Mouse (Mus musculus) ES-E14 (cell line): ENCODE results near the gene Sun2. TPM values are rescaled to one million over a fixed set of nuclear protein-coding genes. Genes with fewer than 3 reads are reported as not detected.

Experiments used
- DNase-seq: peaks from one replicate; pipeline ENCODE4 v3.0.0-alpha.2; 2013; ENCODE audit warnings: low read depth, low spot score
- H3K27ac ChIP-seq: 2 replicates; pipeline ENCODE4 v1.5.1; 2012; ENCODE audit warnings: low read depth, mild to moderate bottlenecking, low read length, moderate library complexity, mixed read lengths; ENCODE audit not compliant: poor library complexity, insufficient read depth, severe bottlenecking
- H3K36me3 ChIP-seq: 2 replicates; pipeline ENCODE4 v1.6.1; 2012; ENCODE audit warnings: mild to moderate bottlenecking, low read length, moderate library complexity, mixed read lengths; ENCODE audit not compliant: control insufficient read depth, poor library complexity, insufficient read depth, severe bottlenecking
- H3K4me1 ChIP-seq, 2 experiments: fragments of 150-350 bp in 1 of 2; sonication (generic) in 1 of 2; 2 replicates each; pipeline ENCODE4 v1.6.1; 2012; ENCODE audit warnings: low read length in 2 of 2, mild to moderate bottlenecking in 1 of 2, mixed read lengths in 1 of 2; ENCODE audit not compliant: control insufficient read depth in 2 of 2, insufficient read depth in 2 of 2, poor library complexity in 1 of 2
- H3K4me3 ChIP-seq, 2 experiments: fragments of 150-350 bp in 1 of 2; sonication (generic) in 1 of 2; 2 replicates each; pipeline ENCODE4 v1.5.1; 2012; ENCODE audit warnings: low read length in 2 of 2, low read depth in 1 of 2, mild to moderate bottlenecking in 1 of 2, mixed read lengths in 1 of 2; ENCODE audit not compliant: insufficient read depth in 1 of 2, poor library complexity in 1 of 2, severe bottlenecking in 1 of 2
- H3K9ac ChIP-seq: 2 replicates; pipeline ENCODE4 v1.6.1; 2012; ENCODE audit warnings: low read depth, mild to moderate bottlenecking, low read length, mixed read lengths; ENCODE audit not compliant: poor library complexity, insufficient read depth, severe bottlenecking
- H3K9me3 ChIP-seq: fragments of 150-350 bp; sonication (generic); 2 replicates; pipeline ENCODE4 v1.6.1; 2012; ENCODE audit warnings: low read depth, mild to moderate bottlenecking, low read length; ENCODE audit not compliant: control insufficient read depth, insufficient read depth
- CHD2 ChIP-seq: IDR thresholded peaks from 2 replicates; pipeline ENCODE4 v1.6.1; 2014; ENCODE audit warnings: mild to moderate bottlenecking, low read depth, low read length, inconsistent platforms
- HCFC1 ChIP-seq: IDR thresholded peaks from 2 replicates; pipeline ENCODE4 v1.6.1; 2012; ENCODE audit warnings: low read length, inconsistent platforms, borderline replicate concordance; ENCODE audit not compliant: insufficient read depth
- MAFK ChIP-seq: IDR thresholded peaks from 2 replicates; pipeline ENCODE4 v1.6.1; 2014; ENCODE audit warnings: mild to moderate bottlenecking, low read depth, low read length, inconsistent platforms; ENCODE audit not compliant: insufficient read depth
- ZC3H11A ChIP-seq: IDR thresholded peaks from 2 replicates; pipeline ENCODE4 v1.6.1; 2012; ENCODE audit warnings: low read depth, mild to moderate bottlenecking, inconsistent platforms, low read length, borderline replicate concordance
- ZNF384 ChIP-seq: IDR thresholded peaks from 2 replicates; pipeline ENCODE4 v1.6.1; 2012; ENCODE audit warnings: low read depth, low read length, inconsistent platforms
- in situ Hi-C, 2 experiments: fragments of 600-800 bp; cut with MboI; formaldehyde crosslinking; loops; one replicate each; pipeline ENCODE4 v1.15.1; 2025; ENCODE audit warnings: low sequenced_read_pairs in 2 of 2, inconsistent platforms in 1 of 2; ENCODE audit not compliant: unreplicated experiment in 2 of 2
- total RNA-seq: library from RNA; depleted of rRNA; stranded (reverse); fragments of 300-350 nt; gene quantifications from 2 replicates; pipeline ENCODE4 v1.2.3, GENCODE M21; 2012

Gene Sun2
- total RNA-seq, 1 experiment = 29.8 TPM

DNA sequence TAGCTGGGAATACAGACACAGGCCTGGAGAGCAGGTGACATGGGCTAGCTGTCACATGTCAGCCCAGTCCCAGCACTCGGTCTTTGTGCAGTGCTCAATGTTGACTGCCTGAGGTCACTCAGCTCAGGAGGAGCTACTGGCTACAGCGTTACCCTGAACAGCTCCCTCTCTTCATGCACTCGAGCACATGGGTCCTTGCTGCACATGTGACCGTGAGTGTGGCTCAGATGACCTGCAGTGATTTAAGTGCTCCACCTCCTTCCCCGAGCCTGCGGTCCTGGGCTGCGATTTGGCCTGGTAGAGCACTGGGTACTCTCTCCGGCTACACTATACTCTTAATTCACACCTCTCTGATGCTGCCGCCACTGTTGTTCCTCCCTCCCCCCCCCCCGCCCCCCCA is 23.8 kb upstream of the Sun2 start:
- in situ Hi-C loops = loop anchor here in 1 of 2 experiments (25.0 kb wide), 1 partner anchor 296 kb away; no protein-coding TSS in a partner anchor
- peaks cover 3 to 4% of the 10 kb centered on the region in 2 experiments; a peak in 2 of 4 replicates for H3K4me1 ChIP-seq
- TF ChIP-seq ZNF384 (no peak), CHD2 (no peak), HCFC1 (no peak), ZC3H11A (no peak), MAFK (no peak)
- H3K9ac ChIP-seq = no peak overlapping the region
- no peak for DNase-seq
- H3K9me3 ChIP-seq = no peaks in the 10 kb centered on the region
- H3K4me3 ChIP-seq = no peak overlapping the region
- no peak overlapping the region for H3K27ac ChIP-seq
- no peaks in the 10 kb centered on the region for H3K36me3 ChIP-seq

DNA sequence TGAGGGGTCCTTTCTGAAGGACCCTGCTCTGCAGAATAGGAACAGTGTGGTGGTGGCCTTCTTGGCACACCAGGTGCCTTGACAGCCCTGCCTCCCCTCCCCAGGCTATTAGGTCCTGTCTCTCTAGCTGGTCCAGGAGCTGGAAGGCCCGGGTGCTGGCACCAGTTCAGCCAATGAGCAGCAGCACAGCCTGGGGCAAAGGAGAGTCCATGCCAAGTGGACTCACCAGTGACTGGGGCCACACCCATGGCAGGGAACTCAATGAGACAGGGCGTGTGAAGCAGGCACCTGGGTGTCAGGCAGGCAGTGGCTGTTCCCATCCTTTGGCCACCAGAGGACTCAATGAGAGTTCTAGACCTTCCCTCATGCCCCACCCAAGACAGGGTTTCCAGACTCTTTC is 23.0 kb upstream of the Sun2 start:
- no peaks in the 10 kb centered on the region for H3K36me3 ChIP-seq
- in situ Hi-C loops = loop anchor here in 1 of 2 experiments (25.0 kb wide), 1 partner anchor 297 kb away; no protein-coding TSS in a partner anchor
- DNase-seq = no peak
- no peak overlapping the region for H3K4me3 ChIP-seq
- H3K9ac ChIP-seq = no peak overlapping the region
- no peaks in the 10 kb centered on the region for H3K9me3 ChIP-seq
- TF ChIP-seq CHD2 (no peak), HCFC1 (no peak), ZNF384 (no peak), MAFK (no peak), ZC3H11A (no peak)
- no peak overlapping the region for H3K27ac ChIP-seq
- peaks cover under 1 to 4% of the 10 kb centered on the region in 2 experiments; a peak in 2 of 4 replicates for H3K4me1 ChIP-seq

DNA sequence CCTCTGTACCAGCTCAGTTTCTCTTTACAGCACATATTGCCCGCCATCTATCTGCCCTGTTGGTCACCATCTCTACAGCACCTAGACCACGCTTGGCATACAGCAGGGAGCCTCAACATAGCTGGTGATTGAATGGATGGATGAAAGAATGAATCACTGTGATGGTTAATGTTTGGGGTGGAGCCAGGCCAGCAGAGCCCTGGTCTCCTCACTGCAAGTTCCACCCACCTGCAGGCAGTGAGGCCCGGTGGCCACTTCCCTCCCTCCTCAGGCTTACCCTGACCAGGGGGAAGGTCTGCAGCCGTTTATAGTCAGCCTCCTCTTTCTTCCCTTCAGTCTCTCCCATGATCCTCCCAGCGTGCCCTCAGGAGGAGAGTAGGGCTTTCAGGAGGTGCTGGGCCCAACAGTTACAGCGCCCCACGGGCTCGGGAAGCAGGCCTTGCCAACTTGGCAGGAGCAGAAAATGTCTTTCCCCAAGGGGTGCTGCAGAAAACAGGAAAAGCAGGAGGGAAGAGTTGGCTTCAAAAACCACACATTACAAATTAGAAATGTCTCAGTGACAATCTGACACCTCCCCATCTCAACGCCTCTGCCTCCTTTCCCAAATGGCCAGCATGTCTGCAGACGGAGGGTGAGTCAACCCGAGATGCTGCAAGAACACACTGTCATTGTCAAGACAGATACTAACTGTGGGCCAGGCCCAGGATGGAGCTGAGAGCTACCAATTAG is 22.4 kb upstream of the Sun2 start:
- Histone ChIP-seq H3K4me1 (peaks cover 0 to 4% of the 10 kb centered on the region in 2 experiments; a peak in 1 of 4 replicates), H3K9me3 (no peaks in the 10 kb centered on the region), H3K27ac (no peak overlapping the region), H3K36me3 (no peaks in the 10 kb centered on the region), H3K9ac (no peak overlapping the region), H3K4me3 (no peak overlapping the region)
- DNase-seq = no peak
- in situ Hi-C loops = loop anchor here in 1 of 2 experiments (25.0 kb wide), 1 partner anchor 298 kb away; no protein-coding TSS in a partner anchor
- TF ChIP-seq CHD2 (no peak), HCFC1 (no peak), ZNF384 (no peak)

DNA sequence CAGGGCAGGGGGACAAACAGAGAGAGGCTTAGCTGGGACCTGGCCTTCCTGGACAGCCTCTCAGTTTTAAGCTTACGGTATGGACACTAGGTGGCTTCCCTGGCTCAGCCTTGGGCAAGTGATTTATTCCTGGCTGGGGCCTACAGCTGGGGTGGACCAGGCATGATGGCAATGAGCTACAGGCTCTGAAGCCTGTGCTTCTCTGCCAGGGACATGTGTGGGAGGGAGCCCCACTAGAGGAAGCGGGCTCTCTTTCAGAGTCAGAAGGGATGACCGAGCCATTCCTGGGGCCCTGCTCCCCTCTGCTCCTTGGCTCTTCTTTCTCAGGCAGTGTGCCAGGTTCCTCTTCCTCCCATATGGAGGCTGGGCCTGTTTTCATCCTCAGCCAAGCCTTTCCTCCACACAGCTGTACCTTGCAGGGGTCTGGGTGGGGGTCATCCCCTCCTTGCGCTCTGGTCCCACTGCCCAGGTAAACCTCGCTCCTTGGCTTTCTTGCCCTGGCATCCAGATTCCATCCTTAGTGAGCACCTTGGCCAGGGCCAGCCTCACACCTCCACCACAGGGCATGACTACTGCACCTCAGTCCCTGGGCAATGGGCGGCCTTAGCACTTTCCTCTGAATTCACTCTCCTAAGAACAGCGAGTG is 21.4 kb upstream of the Sun2 start:
- in situ Hi-C loops = loop anchor here in 1 of 2 experiments (25.0 kb wide), 1 partner anchor 299 kb away; no protein-coding TSS in a partner anchor
- TF ChIP-seq MAFK (no peak), ZC3H11A (no peak), ZNF384 (no peak), HCFC1 (no peak), CHD2 (no peak)
- Histone ChIP-seq H3K4me3 (no peak overlapping the region), H3K27ac (no peak overlapping the region), H3K36me3 (no peaks in the 10 kb centered on the region), H3K4me1 (peaks cover 0 to 4% of the 10 kb centered on the region in 2 experiments; a peak in 1 of 4 replicates), H3K9me3 (no peaks in the 10 kb centered on the region), H3K9ac (no peak overlapping the region)
- no peak for DNase-seq
